ENCODE assay signal across 13 mouse cellular contexts in genomic region chr2:6333570-6333969, GRCm38 (mm10).
"Had no signal": no experiment of that assay in that cellular context is flagged by ENCODE, and none has a peak within 500 bp of the region (broad histone marks: within the 10 kb centered on the region; RNA-seq: fewer than 3 reads in every experiment).

No protein-coding gene starts in this region.

- H3K4me2 ChIP-seq: intestine, embryonic 15.5 days; limb, embryonic 15.5 days; midbrain, embryonic 11.5 days; midbrain, embryonic 15.5 days; neural tube, embryonic 13.5 days; stomach, embryonic 15.5 days had no signal

- H3K9ac ChIP-seq: intestine, embryonic 15.5 days; limb, embryonic 15.5 days; midbrain, embryonic 15.5 days; neural tube, embryonic 13.5 days; stomach, embryonic 15.5 days had no signal

- H3K27me3 ChIP-seq: intestine, embryonic 15.5 days; limb, embryonic 15.5 days; megakaryocyte, embryonic 14.5 days; midbrain, embryonic 15.5 days; neural tube, embryonic 13.5 days; stomach, embryonic 15.5 days had no signal

- ATAC-seq: intestine, embryonic 15.5 days; midbrain, embryonic 15.5 days had no signal

- H3K36me3 ChIP-seq: intestine, embryonic 15.5 days; limb, embryonic 15.5 days; midbrain, embryonic 15.5 days; neural tube, embryonic 13.5 days; stomach, embryonic 15.5 days had no signal

- H3K4me3 ChIP-seq: intestine, embryonic 15.5 days; limb, embryonic 15.5 days; megakaryocyte, embryonic 14.5 days; midbrain, embryonic 15.5 days; neural tube, embryonic 13.5 days; stomach, embryonic 15.5 days had no signal

- H3K9me3 ChIP-seq: intestine, embryonic 15.5 days; limb, embryonic 15.5 days; megakaryocyte, embryonic 14.5 days; midbrain, embryonic 15.5 days; neural tube, embryonic 13.5 days; stomach, embryonic 15.5 days had no signal

- H3K27ac ChIP-seq: intestine, embryonic 15.5 days; limb, embryonic 15.5 days; macrophage; midbrain, embryonic 15.5 days; neural tube, embryonic 13.5 days; stomach, embryonic 15.5 days had no signal

- DNase-seq: lung, adult 2 months; lung, postnatal 10 days; retina, postnatal 1 day; thymus, adult 2 months; thymus, postnatal 36 days had no signal
